Mouse (Mus musculus) heart, adult 2 months (tissue): ENCODE data around the gene Gm10197. TPM values are rescaled to one million over a fixed set of nuclear protein-coding genes. Genes with fewer than 3 reads are reported as not detected.

Experiments
- DNase-seq, 2 experiments: peaks; one replicate each; pipeline ENCODE4 v3.0.0; 2021
- H3K27ac ChIP-seq: fragments of 200-600 bp; 2 replicates; pipeline ENCODE4 v1.8.1; 2022
- H3K27me3 ChIP-seq: fragments of 200-500 bp; 2 replicates; pipeline ENCODE4 v1.6.1; 2012; ENCODE audit warnings: mild to moderate bottlenecking, low read length, inconsistent platforms, mixed read lengths; ENCODE audit not compliant: control insufficient read depth, insufficient read depth
- H3K36me3 ChIP-seq: fragments of 200-500 bp; 2 replicates; pipeline ENCODE4 v1.6.1; 2012; ENCODE audit warnings: low read length, inconsistent platforms; ENCODE audit not compliant: control insufficient read depth, insufficient read depth
- H3K4me1 ChIP-seq: fragments of 200-500 bp; 2 replicates; pipeline ENCODE4 v1.6.1; 2011; ENCODE audit warnings: low read length; ENCODE audit not compliant: control insufficient read depth, insufficient read depth
- H3K4me3 ChIP-seq: fragments of 200-600 bp; 2 replicates; pipeline ENCODE4 v1.8.1; 2022
- H3K79me2 ChIP-seq: fragments of 200-500 bp; replicated peaks from 2 replicates; pipeline ENCODE4 v1.6.1; 2012; ENCODE audit warnings: mild to moderate bottlenecking, inconsistent platforms, low read length, moderate library complexity, mixed read lengths; ENCODE audit not compliant: control insufficient read depth, insufficient read depth
- H3K9ac ChIP-seq: fragments of 200-500 bp; 2 replicates; pipeline ENCODE4 v1.6.1; 2012; ENCODE audit warnings: low read depth, mild to moderate bottlenecking, control low read depth, inconsistent platforms, low read length, mixed read lengths
- CTCF ChIP-seq: fragments of 200-600 bp; IDR thresholded peaks from 2 replicates; pipeline ENCODE4 v1.8.1; 2022; ENCODE audit warnings: antibody characterized with exemption, mild to moderate bottlenecking, moderate library complexity
- EP300 ChIP-seq: fragments of 200-500 bp; IDR thresholded peaks from 2 replicates; pipeline ENCODE4 v1.6.1; 2011; ENCODE audit warnings: low read depth, low read length, control low read depth; ENCODE audit not compliant: insufficient read depth
- POLR2A ChIP-seq: fragments of 200-500 bp; IDR thresholded peaks from 2 replicates; pipeline ENCODE4 v1.6.1; 2011; ENCODE audit warnings: mild to moderate bottlenecking, low read depth, low read length, control low read depth; ENCODE audit not compliant: insufficient read depth
- WGBS: fragments of 180-500 bp; shearing (Covaris S2); methylation state at CpG from one replicate; pipeline ENCODE4 v1.1.7; 2018; 5-methylcytosine and 5-hydroxymethylcytosine counted together
- intact Hi-C: fragments of 180-260 bp; cut with DNase I; formaldehyde crosslinking; loops from one replicate; pipeline ENCODE4 v1.15.1; 2025
- polyA plus RNA-seq: library from polyadenylated mRNA; depleted of rRNA; stranded (reverse); fragments of >200 nt; gene quantifications from 2 replicates; pipeline ENCODE4 v1.2.3, GENCODE M21; 2012
- total RNA-seq, 2 experiments: library from RNA; stranded (reverse); gene quantifications; 2 replicates each; pipeline ENCODE4 v1.2.3; 2021

Gm10197 gene
- total and polyA plus RNA-seq, 3 experiments = not detected

DNA sequence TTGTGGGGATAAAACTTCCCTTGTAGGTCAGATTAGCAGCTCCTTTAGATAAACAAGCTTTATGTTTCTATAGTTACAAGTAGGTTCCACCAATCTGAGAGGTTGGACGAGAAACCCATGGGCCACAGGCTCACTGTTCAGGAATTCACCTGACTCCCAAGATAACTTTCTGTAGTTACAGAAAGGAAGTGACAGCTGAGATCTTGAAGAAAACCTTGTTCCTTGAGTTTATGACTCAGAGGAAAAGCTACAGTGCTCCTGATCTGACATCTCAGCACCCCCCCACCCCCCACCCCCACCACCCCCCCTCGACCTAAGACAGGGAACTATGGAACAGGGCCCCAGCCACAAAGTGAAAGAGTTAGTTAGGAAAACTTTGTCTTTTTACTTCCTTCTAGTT lies 34.2 kb upstream of the Gm10197 start:
- Histone ChIP-seq H3K27ac (no peak overlapping the region), H3K4me3 (no peak overlapping the region), H3K9ac (no peak overlapping the region), H3K79me2 (no peaks in the 10 kb centered on the region), H3K4me1 (no peaks in the 10 kb centered on the region), H3K36me3 (no peaks in the 10 kb centered on the region), H3K27me3 (no peaks in the 10 kb centered on the region)
- intact Hi-C loops = no loop called here
- no peak for DNase-seq
- TF ChIP-seq EP300 (no peak), POLR2A (no peak), CTCF (no peak)
- 45% methylated on average over 2 of the region's 2 CpGs for WGBS

DNA sequence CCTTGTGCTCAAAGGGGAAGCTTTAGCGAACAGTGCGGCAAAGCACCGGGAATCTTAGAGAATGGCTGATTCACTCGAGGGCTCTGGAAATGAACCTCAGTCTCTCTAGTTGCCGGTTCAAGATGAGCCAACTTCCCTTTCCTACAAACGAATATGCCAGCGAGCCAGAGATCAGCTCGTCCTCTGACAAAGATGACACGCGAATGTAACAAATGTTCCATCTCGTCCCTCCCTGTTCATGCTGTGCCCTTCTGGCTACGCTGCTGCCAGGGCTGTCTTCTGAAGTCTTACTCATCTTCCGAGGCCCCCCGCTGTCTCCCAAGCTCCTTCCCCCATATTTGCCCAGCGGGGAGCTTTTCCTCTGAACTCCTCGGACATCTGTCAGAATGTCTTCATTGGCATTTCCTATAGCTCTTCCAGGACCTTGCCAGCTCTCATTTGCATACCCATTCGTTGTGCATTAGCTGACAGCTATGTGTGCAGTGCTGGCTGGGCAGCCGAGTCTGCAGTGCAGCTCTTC lies 33.3 kb upstream of the Gm10197 start:
- H3K79me2 ChIP-seq = no peaks in the 10 kb centered on the region
- no peak for DNase-seq
- H3K27ac ChIP-seq = no peak overlapping the region
- H3K27me3 ChIP-seq = no peaks in the 10 kb centered on the region
- no peaks in the 10 kb centered on the region for H3K4me1 ChIP-seq
- TF ChIP-seq POLR2A = no peak
- no peak for TF ChIP-seq CTCF
- TF ChIP-seq EP300 = no peak
- WGBS = 75% methylated on average over 18 of the region's 18 CpGs
- no peak overlapping the region for H3K4me3 ChIP-seq
- intact Hi-C loops = no loop called here
- no peak overlapping the region for H3K9ac ChIP-seq
- no peaks in the 10 kb centered on the region for H3K36me3 ChIP-seq

DNA sequence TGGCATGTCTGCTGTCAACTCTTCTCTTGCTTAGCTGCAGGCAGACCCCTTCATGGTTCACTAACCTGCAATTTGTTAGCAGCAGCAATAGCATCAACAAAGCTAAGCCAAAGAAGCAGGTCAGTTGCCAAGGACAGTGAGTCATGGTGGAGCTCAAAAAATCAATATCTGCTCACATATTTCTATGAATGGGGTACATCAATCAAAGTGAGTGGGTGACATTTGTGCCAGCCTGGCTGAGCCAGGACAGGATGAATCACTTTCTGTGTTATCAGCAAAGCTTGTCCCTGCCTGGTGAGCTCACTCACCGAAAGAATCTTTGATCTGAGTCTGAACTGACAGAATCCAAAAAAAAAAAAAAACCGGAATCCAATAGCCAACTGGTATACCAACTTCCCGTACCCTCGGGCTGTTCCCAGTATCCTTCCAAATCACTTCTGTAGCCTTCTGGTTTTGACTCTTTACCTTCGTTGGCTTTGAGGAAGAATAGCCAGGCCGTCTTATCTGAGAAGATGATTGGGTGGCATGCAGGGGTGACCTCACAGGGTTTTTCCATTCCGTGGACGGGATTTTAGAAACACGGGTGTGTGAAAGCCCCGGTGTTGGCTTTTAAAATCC lies 32.8 kb upstream of the Gm10197 start:
- H3K4me3 ChIP-seq = no peak overlapping the region
- no peak overlapping the region for H3K9ac ChIP-seq
- H3K27ac ChIP-seq = no peak overlapping the region
- no peak for TF ChIP-seq EP300
- no peak for TF ChIP-seq CTCF
- no peak for TF ChIP-seq POLR2A
- no peaks in the 10 kb centered on the region for H3K4me1 ChIP-seq
- no peaks in the 10 kb centered on the region for H3K27me3 ChIP-seq
- H3K79me2 ChIP-seq = no peaks in the 10 kb centered on the region
- no peak for DNase-seq
- intact Hi-C loops = no loop called here
- no peaks in the 10 kb centered on the region for H3K36me3 ChIP-seq
- 80% methylated on average over 10 of the region's 10 CpGs for WGBS

DNA sequence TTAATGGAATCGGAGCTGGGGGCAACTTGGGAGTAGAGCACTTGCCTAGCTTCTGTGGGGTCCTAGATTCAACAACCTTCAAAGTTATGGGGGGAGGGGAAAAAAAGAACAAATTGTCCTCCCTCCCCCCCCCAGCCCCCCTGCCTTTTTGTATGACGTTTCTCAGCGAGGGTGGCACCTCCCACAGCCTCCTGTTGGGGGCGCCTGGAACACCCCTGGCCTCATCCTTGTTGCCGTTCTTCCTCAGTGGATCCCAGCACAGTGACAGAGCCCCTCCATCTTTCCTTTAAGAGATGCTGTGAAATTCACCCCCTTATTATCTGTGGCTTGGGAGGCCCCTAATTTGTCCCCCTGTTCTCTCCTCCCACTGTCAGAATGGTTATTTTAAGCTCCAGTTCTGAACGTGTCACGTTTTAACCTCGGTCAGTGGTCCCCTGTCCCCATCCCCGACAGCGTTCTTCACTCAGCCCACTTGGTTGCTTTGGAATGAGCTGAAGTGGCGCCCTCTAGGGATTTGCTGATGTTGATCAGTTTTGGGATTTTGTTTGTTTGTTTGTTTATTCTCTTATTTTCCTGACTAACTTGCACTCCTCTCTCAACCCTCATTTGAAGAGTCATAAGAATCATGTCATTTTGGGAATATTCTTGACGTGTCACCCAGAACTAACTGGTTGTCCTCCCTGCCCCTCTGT lies 31.3 kb upstream of the Gm10197 start:
- no peak for TF ChIP-seq EP300
- peak; percentile 24; the same call in 1 of the 2 replicates for TF ChIP-seq CTCF
- TF ChIP-seq POLR2A = no peak
- Histone ChIP-seq H3K27me3 (no peaks in the 10 kb centered on the region), H3K36me3 (no peaks in the 10 kb centered on the region), H3K4me1 (no peaks in the 10 kb centered on the region), H3K27ac (no peak overlapping the region), H3K4me3 (no peak overlapping the region), H3K9ac (no peak overlapping the region), H3K79me2 (no peaks in the 10 kb centered on the region)
- WGBS = 51% methylated on average over 12 of the region's 12 CpGs
- DNase-seq = no peak
- intact Hi-C loops = no loop called here

DNA sequence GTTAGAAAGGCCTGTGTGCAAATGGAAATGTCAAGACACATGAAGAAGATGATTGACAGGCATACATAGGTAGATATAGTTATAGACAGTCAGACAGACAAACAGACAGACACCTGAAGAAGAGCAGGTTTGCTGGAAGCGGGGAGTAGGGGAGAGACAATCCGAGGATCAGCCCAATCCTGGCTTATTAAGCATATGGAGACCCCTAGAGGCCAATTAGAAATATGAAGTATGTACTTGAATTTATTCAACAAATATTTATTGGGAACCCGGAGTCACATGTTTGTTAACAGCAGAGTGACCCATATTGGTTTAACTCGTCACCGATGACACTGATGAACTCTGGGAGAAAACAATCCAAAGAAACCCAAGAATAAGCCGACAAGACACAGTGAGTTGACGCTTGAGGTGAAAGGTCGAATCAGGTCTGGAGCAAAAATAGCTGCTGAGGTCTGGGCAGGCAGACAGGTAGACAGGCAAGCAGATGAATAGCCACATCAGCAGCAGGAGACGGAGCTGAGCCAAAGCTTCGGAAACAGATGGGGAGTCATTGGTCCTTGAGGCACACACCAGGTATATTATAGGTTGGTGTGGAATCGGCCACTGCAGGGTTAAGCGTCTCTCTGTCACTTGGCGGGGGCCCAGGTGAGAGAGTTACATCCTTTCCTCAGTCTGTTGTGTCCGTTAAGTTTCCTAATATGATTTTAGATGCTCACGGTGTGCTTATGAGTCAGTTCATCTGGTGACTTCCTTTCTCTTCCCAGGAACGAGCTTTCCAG lies 29.0 kb upstream of the Gm10197 start:
- H3K27ac ChIP-seq = no peak overlapping the region
- TF ChIP-seq EP300 (no peak), CTCF (peak; percentile 42)
- 69% methylated on average over 16 of the region's 16 CpGs for whole genome bisulfite sequencing
- intact Hi-C loops = no loop called here
- no peaks in the 10 kb centered on the region for H3K79me2 ChIP-seq
- no peaks in the 10 kb centered on the region for H3K4me1 ChIP-seq
- no peaks in the 10 kb centered on the region for H3K27me3 ChIP-seq
- H3K36me3 ChIP-seq = no peaks in the 10 kb centered on the region
- no peak overlapping the region for H3K4me3 ChIP-seq
- no peak for DNase-seq
- no peak overlapping the region for H3K9ac ChIP-seq
